In the genomic region with DNA sequence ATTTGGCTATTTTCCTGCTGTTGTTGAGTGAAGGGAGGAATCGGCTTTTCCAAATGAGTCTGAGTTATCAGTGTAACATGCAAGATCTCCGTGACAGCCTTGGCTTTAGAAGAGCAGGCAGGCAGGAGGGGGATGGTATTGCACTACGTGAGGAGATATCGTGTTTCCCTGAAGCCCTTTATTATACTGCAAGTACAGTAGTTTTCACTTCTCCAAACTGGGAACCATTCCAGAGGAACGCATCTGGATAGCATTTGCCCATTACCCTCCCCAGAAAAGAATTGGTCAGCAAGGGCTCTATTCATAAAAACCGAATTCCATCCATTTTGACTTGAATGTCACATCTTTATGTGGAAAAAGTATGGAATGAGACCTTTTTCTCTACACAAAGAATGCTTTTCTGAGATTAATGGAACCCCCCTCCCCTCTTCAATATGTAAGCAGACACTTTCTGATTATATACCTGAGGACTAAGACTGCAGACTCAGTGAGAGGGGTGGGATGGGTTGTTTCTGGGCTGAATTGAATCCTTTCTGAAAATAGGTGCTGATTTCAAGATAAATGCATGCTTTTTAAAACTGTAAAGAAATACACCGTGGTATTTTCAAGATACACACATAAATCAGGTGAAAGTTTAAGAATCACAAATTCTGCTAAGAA, we compare ENCODE assay signal across 12 mouse cellular contexts.
A peak's percentile ranks its signal among the peaks of the same experiment; 100 is the strongest.
DNase-seq lines count a peak whose midpoint lies in the region; ATAC-seq lines count a peak whose summit lies in the region.
"Had no signal": no experiment of that assay in that cellular context is flagged by ENCODE, and none has a peak within 500 bp of the region (broad histone marks: within the 10 kb centered on the region; RNA-seq: fewer than 3 reads in every experiment).

No protein-coding gene starts in this region.

- peak; percentile 5 for DNase-seq in embryo, embryonic 10 days (ENCODE audit: low spot score)
- DNase-seq in embryo, embryonic 9.5 days (ENCODE audit: extremely low spot score): no peak
- DNase-seq in kidney, adult 11 months: no peak
- peak; percentile 44 for DNase-seq in adipocyte (ENCODE audit: low spot score)
- DNase-seq in cerebellum, adult 18-20 months: no peak
- DNase-seq in left cerebral cortex, postnatal 4 days: no peak
- DNase-seq: adrenal gland, adult 8-10 months; cerebellum, adult 9-11 months; heart, postnatal 36 days had no signal

- no peaks in the 10 kb centered on the region for H3K27me3 ChIP-seq in kidney, embryonic 14.5 days (ENCODE audit: control insufficient read depth, insufficient read depth, low read length)
- H3K27me3 ChIP-seq in limb, embryonic 13.5 days: no peaks in the 10 kb centered on the region
- H3K27me3 ChIP-seq: liver, embryonic 12.5 days had no signal

- H3K4me2 ChIP-seq in kidney, embryonic 14.5 days (replicated peaks; ENCODE audit: low read depth, low read length): no peak overlapping the region
- H3K4me2 ChIP-seq in limb, embryonic 13.5 days (replicated peaks): peak overlapping the region; percentile 26; the same call in 1 of the 2 replicates
- H3K4me2 ChIP-seq: liver, embryonic 12.5 days had no signal

- H3K4me1 ChIP-seq in kidney, embryonic 14.5 days (ENCODE audit: control insufficient read depth, insufficient read depth, low read length): no peaks in the 10 kb centered on the region
- peaks cover 13% of the 10 kb centered on the region; the same call in 1 of the 2 replicates for H3K4me1 ChIP-seq in limb, embryonic 13.5 days
- H3K4me1 ChIP-seq: liver, embryonic 12.5 days had no signal

- 62% methylated on average over 7 of the region's 7 CpGs for WGBS in kidney, embryonic 14.5 days
- 29% methylated on average over 7 of the region's 7 CpGs for WGBS in limb, embryonic 13.5 days

- no peak overlapping the region for H3K27ac ChIP-seq in kidney, embryonic 14.5 days (ENCODE audit: low read depth, low read length)
- peak overlapping the region; percentile 58; the same call in 1 of the 2 replicates for H3K27ac ChIP-seq in limb, embryonic 13.5 days
- H3K27ac ChIP-seq: liver, embryonic 12.5 days had no signal

- intact Hi-C loops in left cerebral cortex, postnatal 4 days (cut with DNase I): no loop called here

- no peaks in the 10 kb centered on the region for H3K9me3 ChIP-seq in kidney, embryonic 14.5 days (ENCODE audit: control insufficient read depth, low read length)
- H3K9me3 ChIP-seq in limb, embryonic 13.5 days: no peaks in the 10 kb centered on the region
- H3K9me3 ChIP-seq: liver, embryonic 12.5 days had no signal

- no peak overlapping the region for H3K4me3 ChIP-seq in kidney, embryonic 14.5 days (ENCODE audit: low read length)
- no peak overlapping the region for H3K4me3 ChIP-seq in limb, embryonic 13.5 days
- H3K4me3 ChIP-seq: liver, embryonic 12.5 days had no signal

- ATAC-seq in kidney, embryonic 14.5 days (ENCODE audit: low FRiP score, low TSS enrichment): peak; percentile 55; the same call in 1 of the 2 replicates
- ATAC-seq in limb, embryonic 13.5 days (ENCODE audit: low FRiP score, low read depth): peak; percentile 93
- ATAC-seq: liver, embryonic 12.5 days had no signal

- H3K9ac ChIP-seq in kidney, embryonic 14.5 days (ENCODE audit: low read depth, low read length): no peak overlapping the region
- H3K9ac ChIP-seq in limb, embryonic 13.5 days: no peak overlapping the region
- H3K9ac ChIP-seq: liver, embryonic 12.5 days had no signal

- no peaks in the 10 kb centered on the region for H3K36me3 ChIP-seq in kidney, embryonic 14.5 days (ENCODE audit: control insufficient read depth, insufficient read depth, low read length)
- H3K36me3 ChIP-seq in limb, embryonic 13.5 days: no peaks in the 10 kb centered on the region
- H3K36me3 ChIP-seq: liver, embryonic 12.5 days had no signal

Comparison
In these comparisons a context has a peak if more than half of its experiments do, and no peak if none do; other contexts are left out.
1. DNase-seq: peak in embryo, embryonic 10 days (single experiment) and adipocyte (single experiment); none in embryo, embryonic 9.5 days (single experiment), kidney, adult 11 months (single experiment), cerebellum, adult 18-20 months (0 of 2) and left cerebral cortex, postnatal 4 days (single experiment).